Comparison of ENCODE assay signal across 31 mouse cellular contexts in genomic region chr5:3362111-3362510, GRCm38 (mm10). TPM values are rescaled to one million over a fixed set of nuclear protein-coding genes. Genes with fewer than 3 reads are reported as not detected.
DNase-seq lines count a peak whose midpoint lies in the region; ATAC-seq and TF ChIP-seq lines count a peak whose summit lies in the region.
"Had no signal": no experiment of that assay in that cellular context is flagged by ENCODE, and none has a peak within 500 bp of the region (broad histone marks: within the 10 kb centered on the region; RNA-seq: fewer than 3 reads in every experiment).

No protein-coding gene starts in this region.

- no peak overlapping the region; the same call in 1 of the 2 replicates for H3K4me3 ChIP-seq in G1E (ENCODE audit: low read depth, low read length)
- no peak overlapping the region for H3K4me3 ChIP-seq in liver, embryonic 14.5 days (ENCODE audit: insufficient read depth in 1 of 2, low read depth in 2 of 2, low read length in 2 of 2)
- H3K4me3 ChIP-seq in gastrocnemius, adult 2 months = no peak overlapping the region
- H3K4me3 ChIP-seq in heart, embryonic 10.5 days = no peak overlapping the region
- H3K4me3 ChIP-seq: erythroblast, embryonic 14.5 days; heart, embryonic 15.5 days; hindbrain, embryonic 12.5 days; limb, embryonic 10.5 days; limb, embryonic 15.5 days; megakaryocyte, embryonic 14.5 days; midbrain, embryonic 15.5 days; neural tube, embryonic 15.5 days had no signal

- no peaks in the 10 kb centered on the region for H3K9me3 ChIP-seq in G1E (replicated peaks)
- no peaks in the 10 kb centered on the region for H3K9me3 ChIP-seq in liver, embryonic 14.5 days (ENCODE audit: control insufficient read depth, low read length)
- no peaks in the 10 kb centered on the region for H3K9me3 ChIP-seq in heart, embryonic 10.5 days
- H3K9me3 ChIP-seq: heart, embryonic 15.5 days; hindbrain, embryonic 12.5 days; limb, embryonic 10.5 days; limb, embryonic 15.5 days; megakaryocyte, embryonic 14.5 days; midbrain, embryonic 15.5 days; neural tube, embryonic 15.5 days had no signal

- ATAC-seq in G1E (ENCODE audit: extremely low read depth, insufficient number of reproducible peaks, low FRiP score, poor library complexity, severe bottlenecking) = peak; percentile 63
- ATAC-seq in liver, embryonic 14.5 days (ENCODE audit: insufficient read depth) = no peak
- peak; percentile 52 for ATAC-seq in megakaryocyte-erythroid progenitor cell, adult 5-6 weeks (replicated peaks; ENCODE audit: low FRiP score, low TSS enrichment, poor library complexity, severe bottlenecking)
- ATAC-seq: forebrain, embryonic 16.5 days; hindbrain, postnatal 0 days; intestine, postnatal 0 days; midbrain, embryonic 15.5 days had no signal

- intact Hi-C loops in gastrocnemius, adult 2 months (cut with DNase I) = no loop called here

- no peaks in the 10 kb centered on the region for H3K27me3 ChIP-seq in G1E (ENCODE audit: insufficient read depth, low read length)
- H3K27me3 ChIP-seq in liver, embryonic 14.5 days (ENCODE audit: control insufficient read depth, insufficient read depth, low read length) = no peaks in the 10 kb centered on the region
- H3K27me3 ChIP-seq in heart, embryonic 10.5 days (ENCODE audit: insufficient read depth, poor library complexity, severe bottlenecking) = no peaks in the 10 kb centered on the region
- H3K27me3 ChIP-seq: heart, embryonic 15.5 days; hindbrain, embryonic 12.5 days; limb, embryonic 15.5 days; megakaryocyte, embryonic 14.5 days; midbrain, embryonic 15.5 days; neural tube, embryonic 15.5 days had no signal

- H3K4me1 ChIP-seq in G1E (ENCODE audit: insufficient read depth, low read depth, low read length) = peaks cover 84% of the 10 kb centered on the region
- peaks cover 23 to 43% of the 10 kb centered on the region in 2 experiments for H3K4me1 ChIP-seq in liver, embryonic 14.5 days (replicated peaks; ENCODE audit: control insufficient read depth in 2 of 2, insufficient read depth in 2 of 2, low read length in 1 of 2)
- peaks cover 12% of the 10 kb centered on the region for H3K4me1 ChIP-seq in heart, embryonic 10.5 days
- H3K4me1 ChIP-seq: hindbrain, embryonic 12.5 days; limb, embryonic 10.5 days; limb, embryonic 15.5 days; midbrain, embryonic 15.5 days; neural tube, embryonic 15.5 days had no signal

- no peak overlapping the region for H3K27ac ChIP-seq in liver, embryonic 14.5 days
- no peak overlapping the region for H3K27ac ChIP-seq in gastrocnemius, adult 2 months
- no peak overlapping the region for H3K27ac ChIP-seq in heart, embryonic 10.5 days
- H3K27ac ChIP-seq: heart, embryonic 15.5 days; hindbrain, embryonic 12.5 days; hindbrain, postnatal 0 days; limb, embryonic 10.5 days; limb, embryonic 15.5 days; midbrain, embryonic 15.5 days; neural tube, embryonic 15.5 days; stomach, postnatal 0 days had no signal

- H3K36me3 ChIP-seq in G1E (replicated peaks) = peaks cover 82% of the 10 kb centered on the region
- H3K36me3 ChIP-seq in liver, embryonic 14.5 days (replicated peaks; ENCODE audit: control insufficient read depth, insufficient read depth, low read depth) = no peaks in the 10 kb centered on the region
- no peaks in the 10 kb centered on the region for H3K36me3 ChIP-seq in heart, embryonic 10.5 days
- H3K36me3 ChIP-seq: heart, embryonic 15.5 days; hindbrain, embryonic 12.5 days; limb, embryonic 15.5 days; midbrain, embryonic 15.5 days; neural tube, embryonic 15.5 days had no signal

- peak; percentile 68 for TF ChIP-seq EP300 in liver, embryonic 14.5 days (IDR thresholded peaks at IDR 0.05; ENCODE audit: low read depth)

- TF ChIP-seq CTCF in G1E (IDR thresholded peaks at IDR 0.05; ENCODE audit: low read depth, low read length) = no peak
- TF ChIP-seq CTCF in liver, embryonic 14.5 days (IDR thresholded peaks at IDR 0.05; ENCODE audit: low read depth) = no peak
- no peak for TF ChIP-seq CTCF in gastrocnemius, adult 2 months (IDR thresholded peaks at IDR 0.05)

- WGBS in liver, embryonic 14.5 days (ENCODE audit: insufficient replicate concordance) = 32% methylated on average over 8 of the region's 8 CpGs
- 82% methylated on average over 8 of the region's 8 CpGs for WGBS in heart, embryonic 10.5 days

- H3K9ac ChIP-seq in liver, embryonic 14.5 days (replicated peaks) = no peak overlapping the region
- H3K9ac ChIP-seq: heart, embryonic 15.5 days; hindbrain, embryonic 12.5 days; limb, embryonic 15.5 days; lung, embryonic 14.5 days; midbrain, embryonic 15.5 days; neural tube, embryonic 15.5 days had no signal

- peak overlapping the region; percentile 18; the same call in 1 of the 2 replicates for H3K4me2 ChIP-seq in liver, embryonic 14.5 days (ENCODE audit: low read depth)
- H3K4me2 ChIP-seq: heart, embryonic 15.5 days; hindbrain, embryonic 12.5 days; limb, embryonic 15.5 days; lung, embryonic 14.5 days; midbrain, embryonic 15.5 days; neural tube, embryonic 15.5 days had no signal

- no peak for DNase-seq in G1E (ENCODE audit: low spot score)
- DNase-seq in MEL-GATA-1-ER (ENCODE audit: extremely low read depth, low read depth) = peak; percentile 87
- no peak for DNase-seq in liver, embryonic 14.5 days (ENCODE audit: low read depth in 3 of 3, low spot score in 3 of 3)
- DNase-seq in gastrocnemius, adult 2 months = no peak
- no peak for DNase-seq in heart, embryonic 10.5 days (ENCODE audit: low spot score)
- DNase-seq: adrenal gland, postnatal 14 days; B cell, adult 2 months; cerebellum, adult 11-12 months; cerebellum, adult 9-11 months; kidney, adult 9 months; kidney, postnatal 10 days; layer of hippocampus, adult 9-11 months; lung, embryonic 14.5 days; lung, postnatal 14 days; retina, postnatal 1 day; right cerebral cortex, postnatal 14 days; thymus, adult 2 months; thymus, postnatal 36 days had no signal

RNA-seq across cellular contexts. Expression of gene Cdk6, which starts 20.8 kb away (rescaled TPM):
- total RNA-seq in G1E (2014; fragmentation: Nextera tagmentation) (142 and 144 TPM in 2 replicates), G1E (2017) (54.9 and 75.2 TPM in 2 replicates)
- polyA plus RNA-seq in G1E (2012) = 114 and 129 TPM in 2 replicates
- 5.7 and 8.6 TPM in 2 replicates for polyA plus RNA-seq in liver, embryonic 14.5 days (2012; rRNA removed)
- polyA plus RNA-seq in liver, embryonic 14.5 days (2014; fragmentation: Nextera tagmentation; extraction: Ambion mirVana) = 13.9 and 15.5 TPM in 2 replicates
- 200 and 232 TPM in 2 replicates for total RNA-seq in megakaryocyte-erythroid progenitor cell, adult 5-6 weeks (2014; fragmentation: Nextera tagmentation)
- 179 and 188 TPM in 2 replicates for total RNA-seq in megakaryocyte-erythroid progenitor cell, adult 5-6 weeks (2017)
- total RNA-seq in gastrocnemius, adult 2 months (2021) = 1 to 10 TPM in 1 of 2 experiments, under 1 TPM in 1; 0.92 to 1.2 TPM
- 20.9 and 32.4 TPM in 2 replicates for polyA plus RNA-seq in heart, embryonic 10.5 days (2016; fragmentation: Nextera tagmentation; extraction: Ambion mirVana)

Comparison
In these comparisons a context has a peak if more than half of its experiments do, and no peak if none do; other contexts are left out.
1. RNA of gene Cdk6, which starts 20.8 kb away (total RNA-seq): 179 to 232 TPM in megakaryocyte-erythroid progenitor cell, adult 5-6 weeks and 54.9 to 144 TPM in G1E; 0.92 to 1.2 TPM in gastrocnemius, adult 2 months; every median in the first group is over 10 times any median in the second.